Mouse (Mus musculus): ENCODE measurements around the gene Ermap.

- TF ChIP-seq CTCF (conservative IDR thresholded peaks at IDR 0.05; ENCODE audit: insufficient read depth, insufficient read length, low read depth, low read length) (no peak), POLR2A (IDR thresholded peaks at IDR 0.05; ENCODE audit: low read depth, low read length) (no peak)
These were observed 22.7 kb downstream of the Ermap start for GRCm38 (mm10) chr4:119167068-119167467.

Data from kidney, adult 2 months (tissue).